In genomic region chr11:68904375-68905137, GRCm38 (mm10) we compare ENCODE assay signal across 8 mouse cellular contexts. TPM values are rescaled to one million over a fixed set of nuclear protein-coding genes. Genes with fewer than 3 reads are reported as not detected.
DNase-seq lines count a peak whose midpoint lies in the region; ATAC-seq and TF ChIP-seq lines count a peak whose summit lies in the region.

No protein-coding gene starts in this region.

- H3K4me1 ChIP-seq in liver, adult 2 months (ENCODE audit: control insufficient read depth, insufficient read depth, low read length): peaks cover 2% of the 10 kb centered on the region; the same call in 1 of the 2 replicates
- peaks cover 34% of the 10 kb centered on the region for H3K4me1 ChIP-seq in liver, embryonic 12.5 days
- peaks cover 11% of the 10 kb centered on the region for H3K4me1 ChIP-seq in embryonic facial prominence, embryonic 13.5 days
- peaks cover 4% of the 10 kb centered on the region; the same call in 1 of the 2 replicates for H3K4me1 ChIP-seq in intestine, embryonic 16.5 days (ENCODE audit: control insufficient read depth, insufficient read depth, low read length)

- no peak for ATAC-seq in liver, embryonic 12.5 days
- ATAC-seq in embryonic facial prominence, embryonic 13.5 days (ENCODE audit: insufficient number of reproducible peaks, insufficient read depth, low FRiP score, low TSS enrichment, low read depth): no peak
- ATAC-seq in intestine, embryonic 16.5 days: no peak

- TF ChIP-seq POLR2A in liver, adult 2 months (IDR thresholded peaks at IDR 0.05; ENCODE audit: extremely low read depth, insufficient read depth, low read length): no peak

- no peak overlapping the region for H3K4me3 ChIP-seq in liver, adult 2 months (ENCODE audit: insufficient read depth, low read depth, low read length)
- H3K4me3 ChIP-seq in liver, embryonic 12.5 days: no peak overlapping the region
- no peak overlapping the region for H3K4me3 ChIP-seq in embryonic facial prominence, embryonic 13.5 days
- no peak overlapping the region for H3K4me3 ChIP-seq in intestine, embryonic 16.5 days (ENCODE audit: low read length)

- intact Hi-C loops in left cerebral cortex, postnatal 36 days (cut with DNase I): loop anchor here (2.0 to 5.0 kb wide), 3 partner anchors 33 to 78 kb away; partner anchors contain the start of gene Slc25a35

- H3K9ac ChIP-seq in liver, adult 2 months (ENCODE audit: low read depth, low read length): no peak overlapping the region
- no peak overlapping the region for H3K9ac ChIP-seq in liver, embryonic 12.5 days
- H3K9ac ChIP-seq in embryonic facial prominence, embryonic 13.5 days: no peak overlapping the region
- H3K9ac ChIP-seq in intestine, embryonic 16.5 days (ENCODE audit: low read depth, low read length): no peak overlapping the region

- peaks cover 35% of the 10 kb centered on the region for H3K36me3 ChIP-seq in liver, adult 2 months (ENCODE audit: control insufficient read depth, insufficient read depth, low read length)
- peaks cover 53% of the 10 kb centered on the region for H3K36me3 ChIP-seq in liver, embryonic 12.5 days
- H3K36me3 ChIP-seq in embryonic facial prominence, embryonic 13.5 days: peaks cover 47% of the 10 kb centered on the region
- H3K36me3 ChIP-seq in intestine, embryonic 16.5 days (ENCODE audit: control insufficient read depth, insufficient read depth, low read length): peaks cover 26% of the 10 kb centered on the region

- no peaks in the 10 kb centered on the region for H3K9me3 ChIP-seq in liver, embryonic 12.5 days (replicated peaks)
- no peaks in the 10 kb centered on the region for H3K9me3 ChIP-seq in embryonic facial prominence, embryonic 13.5 days
- no peaks in the 10 kb centered on the region for H3K9me3 ChIP-seq in intestine, embryonic 16.5 days (ENCODE audit: control insufficient read depth, low read length)

- H3K27ac ChIP-seq in liver, adult 2 months (replicated peaks; ENCODE audit: insufficient read depth, low read depth, low read length): no peak overlapping the region
- no peak overlapping the region; the same call in 1 of the 2 replicates for H3K27ac ChIP-seq in liver, embryonic 12.5 days
- 0 out of 2 replicates have a peak overlapping the region, but pooled peaks have one; percentile 16 for H3K27ac ChIP-seq in embryonic facial prominence, embryonic 13.5 days
- H3K27ac ChIP-seq in intestine, embryonic 16.5 days (ENCODE audit: low read length): 0 out of 2 replicates have a peak overlapping the region, but pooled peaks have one; percentile 11

- no peaks in the 10 kb centered on the region for H3K79me2 ChIP-seq in liver, adult 2 months (ENCODE audit: control insufficient read depth, insufficient read depth, low read length)

- H3K27me3 ChIP-seq in liver, adult 2 months (ENCODE audit: control insufficient read depth, insufficient read depth, low read length): no peaks in the 10 kb centered on the region
- H3K27me3 ChIP-seq in liver, embryonic 12.5 days (replicated peaks): no peaks in the 10 kb centered on the region
- H3K27me3 ChIP-seq in embryonic facial prominence, embryonic 13.5 days: peaks cover 4% of the 10 kb centered on the region; the same call in 1 of the 2 replicates
- no peaks in the 10 kb centered on the region for H3K27me3 ChIP-seq in intestine, embryonic 16.5 days (replicated peaks; ENCODE audit: control insufficient read depth, insufficient read depth, low read length)

- 85% methylated on average over 8 of the region's 8 CpGs for WGBS in liver, adult 2 months
- WGBS in liver, embryonic 12.5 days (ENCODE audit: insufficient replicate concordance): 86% methylated on average over 8 of the region's 8 CpGs
- WGBS in embryonic facial prominence, embryonic 13.5 days: 87% methylated on average over 8 of the region's 8 CpGs
- 75% methylated on average over 8 of the region's 8 CpGs for WGBS in intestine, embryonic 16.5 days

- no peak overlapping the region for H3K4me2 ChIP-seq in liver, embryonic 12.5 days
- no peak overlapping the region for H3K4me2 ChIP-seq in embryonic facial prominence, embryonic 13.5 days
- H3K4me2 ChIP-seq in intestine, embryonic 16.5 days (ENCODE audit: low read depth, low read length): no peak overlapping the region

- peak; percentile 4; the same call in 1 of the 2 replicates for TF ChIP-seq CTCF in liver, adult 2 months (IDR thresholded peaks at IDR 0.05; ENCODE audit: low read depth, low read length)

- DNase-seq in liver, adult 2 months (ENCODE audit: extremely low read depth, low read depth, low spot score): peak; percentile 48
- peak; percentile 82 for DNase-seq in adrenal gland, postnatal 10 days
- DNase-seq in left cerebral cortex, postnatal 36 days (ENCODE audit: low spot score in 2 of 2): peak; percentile 52 to 72
- DNase-seq in ovary, postnatal 36 days (ENCODE audit: low spot score): peak; percentile 31
- DNase-seq in thymus, postnatal 36 days: peak; percentile 47 to 62

RNA-seq across cellular contexts. Expression of gene Rpl26, which starts 3.2 kb away (rescaled TPM):
- total RNA-seq in liver, adult 2 months (2014; rRNA removed): 1,005 and 1,133 TPM in 2 replicates
- polyA plus RNA-seq in liver, adult 2 months (2012; rRNA removed): 292 and 293 TPM in 2 replicates
- 938 and 976 TPM in 2 replicates for polyA plus RNA-seq in liver, embryonic 12.5 days (2016; fragmentation: Nextera tagmentation; extraction: Ambion mirVana)
- 1,000 to 10,000 TPM; 1,288 to 1,295 TPM for total RNA-seq in adrenal gland, postnatal 10 days (2021)
- 1,181 and 1,252 TPM in 2 replicates for polyA plus RNA-seq in embryonic facial prominence, embryonic 13.5 days (2015; fragmentation: Nextera tagmentation; extraction: Ambion mirVana)
- polyA plus RNA-seq in intestine, embryonic 16.5 days (2015; fragmentation: Nextera tagmentation; extraction: Ambion mirVana): 784 and 889 TPM in 2 replicates
- 100 to 1,000 TPM; 695 to 749 TPM for total RNA-seq in left cerebral cortex, postnatal 36 days (2021)

RNA-seq across cellular contexts. Expression of gene Rnf222, which starts 16.2 kb away (rescaled TPM):
- total RNA-seq in liver, adult 2 months (2014; rRNA removed): under 0.01 and 0.07 TPM in 2 replicates
- 0.11 TPM in 1 of 2 replicates, not detected in the other for polyA plus RNA-seq in liver, adult 2 months (2012; rRNA removed)
- polyA plus RNA-seq in liver, embryonic 12.5 days (2016; fragmentation: Nextera tagmentation; extraction: Ambion mirVana): 0.07 and 0.10 TPM in 2 replicates
- under 1 TPM; 0.09 to 0.12 TPM for total RNA-seq in adrenal gland, postnatal 10 days (2021)
- polyA plus RNA-seq in embryonic facial prominence, embryonic 13.5 days (2015; fragmentation: Nextera tagmentation; extraction: Ambion mirVana): 0.26 and 0.30 TPM in 2 replicates
- 0.34 and 0.54 TPM in 2 replicates for polyA plus RNA-seq in intestine, embryonic 16.5 days (2015; fragmentation: Nextera tagmentation; extraction: Ambion mirVana)
- total RNA-seq in left cerebral cortex, postnatal 36 days (2021): not detected

RNA-seq across cellular contexts. Expression of gene Odf4, which starts 22.3 kb away (rescaled TPM):
- total RNA-seq in liver, adult 2 months (2014; rRNA removed): not detected in 2 replicates
- polyA plus RNA-seq in liver, adult 2 months (2012; rRNA removed): not detected in 2 replicates
- not detected in 2 replicates for polyA plus RNA-seq in liver, embryonic 12.5 days (2016; fragmentation: Nextera tagmentation; extraction: Ambion mirVana)
- under 1 TPM; 0.27 to 0.60 TPM for total RNA-seq in adrenal gland, postnatal 10 days (2021)
- not detected in 2 replicates for polyA plus RNA-seq in embryonic facial prominence, embryonic 13.5 days (2015; fragmentation: Nextera tagmentation; extraction: Ambion mirVana)
- polyA plus RNA-seq in intestine, embryonic 16.5 days (2015; fragmentation: Nextera tagmentation; extraction: Ambion mirVana): not detected in 2 replicates
- total RNA-seq in left cerebral cortex, postnatal 36 days (2021): under 1 TPM; 0.47 to 0.70 TPM

RNA-seq across cellular contexts. Expression of gene Ndel1, which starts 32.9 kb away (rescaled TPM):
- 41.3 and 45.8 TPM in 2 replicates for total RNA-seq in liver, adult 2 months (2014; rRNA removed)
- 27.5 and 33.8 TPM in 2 replicates for polyA plus RNA-seq in liver, adult 2 months (2012; rRNA removed)
- 40.4 and 42.0 TPM in 2 replicates for polyA plus RNA-seq in liver, embryonic 12.5 days (2016; fragmentation: Nextera tagmentation; extraction: Ambion mirVana)
- total RNA-seq in adrenal gland, postnatal 10 days (2021): 10 to 100 TPM; 57.2 to 72.8 TPM
- 90.9 and 97.2 TPM in 2 replicates for polyA plus RNA-seq in embryonic facial prominence, embryonic 13.5 days (2015; fragmentation: Nextera tagmentation; extraction: Ambion mirVana)
- 70.4 and 73.6 TPM in 2 replicates for polyA plus RNA-seq in intestine, embryonic 16.5 days (2015; fragmentation: Nextera tagmentation; extraction: Ambion mirVana)
- total RNA-seq in left cerebral cortex, postnatal 36 days (2021): 100 to 1,000 TPM; 104 to 106 TPM

RNA-seq across cellular contexts. Expression of gene Arhgef15, which starts 52.7 kb away (rescaled TPM):
- total RNA-seq in liver, adult 2 months (2014; rRNA removed): 2.4 and 3.2 TPM in 2 replicates
- polyA plus RNA-seq in liver, adult 2 months (2012; rRNA removed): 11.7 and 14.8 TPM in 2 replicates
- 2.9 and 3.0 TPM in 2 replicates for polyA plus RNA-seq in liver, embryonic 12.5 days (2016; fragmentation: Nextera tagmentation; extraction: Ambion mirVana)
- 10 to 100 TPM; 25.4 to 35.9 TPM for total RNA-seq in adrenal gland, postnatal 10 days (2021)
- polyA plus RNA-seq in embryonic facial prominence, embryonic 13.5 days (2015; fragmentation: Nextera tagmentation; extraction: Ambion mirVana): 6.7 and 7.2 TPM in 2 replicates
- polyA plus RNA-seq in intestine, embryonic 16.5 days (2015; fragmentation: Nextera tagmentation; extraction: Ambion mirVana): 8.3 and 9.0 TPM in 2 replicates
- total RNA-seq in left cerebral cortex, postnatal 36 days (2021): 10 to 100 TPM; 16.5 to 26.9 TPM

Comparison
In these comparisons a context has a peak if more than half of its experiments do, and no peak if none do; other contexts are left out.
1. DNase-seq: peak in every context shown above with its lines; median percentile 82 in adrenal gland, postnatal 10 days; 62 in left cerebral cortex, postnatal 36 days; 54 in thymus, postnatal 36 days; 48 in liver, adult 2 months; 31 in ovary, postnatal 36 days.
2. H3K27ac ChIP-seq: peak in embryonic facial prominence, embryonic 13.5 days (single experiment) and intestine, embryonic 16.5 days (single experiment); none in liver, adult 2 months (single experiment) and liver, embryonic 12.5 days (single experiment).